Mouse (Mus musculus) olfactory bulb, adult 2 months (tissue): ENCODE measurements around the gene Ifnar2. TPM values are rescaled to one million over a fixed set of nuclear protein-coding genes. Genes with fewer than 3 reads are reported as not detected.

ENCODE experiments used
- H3K27ac ChIP-seq: fragments of 200-500 bp; 2 replicates; pipeline ENCODE4 v1.5.1; 2012; ENCODE audit warnings: low read depth, low read length; ENCODE audit not compliant: insufficient read depth
- H3K4me1 ChIP-seq: fragments of 200-500 bp; 2 replicates; pipeline ENCODE4 v1.6.1; 2012; ENCODE audit warnings: low read length; ENCODE audit not compliant: control insufficient read depth, insufficient read depth
- H3K4me3 ChIP-seq: fragments of 200-500 bp; 2 replicates; pipeline ENCODE4 v1.5.1; 2012; ENCODE audit warnings: mild to moderate bottlenecking, low read depth, low read length, moderate library complexity; ENCODE audit not compliant: insufficient read depth
- CTCF ChIP-seq: fragments of 200-500 bp; IDR thresholded peaks from 2 replicates; pipeline ENCODE4 v1.5.1; 2012; ENCODE audit warnings: low read depth, mild to moderate bottlenecking, low read length, moderate library complexity; ENCODE audit not compliant: insufficient read depth
- POLR2A ChIP-seq: fragments of 200-500 bp; IDR thresholded peaks from 2 replicates; pipeline ENCODE4 v1.6.1; 2012; ENCODE audit warnings: mild to moderate bottlenecking, low read depth, low read length, moderate library complexity; ENCODE audit not compliant: insufficient read depth
- WGBS: fragments of 180-500 bp; shearing (Covaris S2); methylation state at CpG from one replicate; pipeline ENCODE4 v1.1.7; 2018; 5-methylcytosine and 5-hydroxymethylcytosine counted together
- polyA plus RNA-seq: library from polyadenylated mRNA; stranded (reverse); fragments of >200 nt; gene quantifications from 2 replicates; pipeline ENCODE4 v1.2.4, GENCODE M21; 2012; ENCODE audit warnings: low replicate concordance; ENCODE audit not compliant: missing spikeins, insufficient read depth, insufficient read length

The Ifnar2 gene
- polyA plus RNA-seq, 1 experiment = not detected

DNA sequence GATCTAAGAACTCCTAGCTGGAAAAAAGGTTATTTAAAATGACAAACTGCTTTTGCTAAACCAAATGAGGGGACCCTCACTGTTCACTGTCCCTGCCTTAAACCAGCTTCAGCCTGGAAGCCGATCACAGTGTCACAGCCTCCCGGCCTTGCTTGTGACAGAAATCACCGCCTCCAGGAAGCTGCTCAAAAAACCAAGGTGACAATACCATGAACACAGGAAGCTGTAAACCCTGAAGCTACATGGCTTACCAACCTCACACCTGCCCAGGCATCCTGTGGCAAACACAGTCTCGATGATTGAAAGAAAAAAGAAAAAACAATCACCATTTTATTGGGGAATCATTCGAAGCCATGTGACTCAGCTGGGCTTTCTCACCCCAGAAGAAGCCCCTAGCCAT is 73.0 kb downstream of the Ifnar2 start:
- H3K4me1 ChIP-seq = peaks cover 8% of the 10 kb centered on the region; the same call in 1 of the 2 replicates
- TF ChIP-seq CTCF (no peak), POLR2A (no peak)
- 89% methylated on average over 5 of the region's 5 CpGs for WGBS
- no peak overlapping the region for H3K4me3 ChIP-seq
- H3K27ac ChIP-seq = no peak overlapping the region

GRCm38 (mm10) chr16:91446778-91447511 is 74.4 kb downstream of the Ifnar2 start:
- 73% methylated on average over 8 of the region's 8 CpGs for WGBS
- no peak overlapping the region for H3K27ac ChIP-seq
- no peak overlapping the region for H3K4me3 ChIP-seq

GRCm38 (mm10) chr16:91447512-91447900 is 74.9 kb downstream of the Ifnar2 start:
- TF ChIP-seq CTCF (no peak), POLR2A (no peak)
- H3K4me1 ChIP-seq = peaks cover 6% of the 10 kb centered on the region; the same call in 1 of the 2 replicates
- WGBS = 60% methylated on average over 6 of the region's 6 CpGs
- H3K27ac ChIP-seq = no peak overlapping the region
- no peak overlapping the region for H3K4me3 ChIP-seq

More at GRCm38 (mm10) chr16:91446778-91447511, 74.4 kb downstream of the Ifnar2 start:
- TF ChIP-seq POLR2A (no peak), CTCF (no peak)
- H3K4me1 ChIP-seq = peaks cover 8% of the 10 kb centered on the region; the same call in 1 of the 2 replicates

DNA sequence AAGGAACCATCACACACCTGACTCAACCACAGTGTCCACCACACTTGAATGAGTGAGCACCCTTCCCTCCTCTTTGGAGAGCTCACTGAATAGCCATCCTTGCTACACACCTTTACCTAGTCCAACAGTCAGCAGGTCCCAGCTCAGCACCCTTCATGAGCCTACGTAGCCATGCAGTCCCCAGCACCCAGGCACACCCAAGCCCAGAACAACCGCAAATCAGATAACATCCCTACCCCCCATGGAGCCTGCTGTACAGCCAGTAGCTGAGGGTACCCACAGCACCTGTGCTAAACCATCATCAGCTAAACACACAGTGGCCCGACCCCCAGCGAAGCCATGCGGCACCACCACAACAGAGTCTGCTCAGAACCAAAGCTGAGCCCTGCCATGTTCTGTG is 75.5 kb downstream of the Ifnar2 start:
- WGBS = 98% methylated on average over 5 of the region's 5 CpGs
- no peak for TF ChIP-seq POLR2A
- TF ChIP-seq CTCF = no peak
- H3K4me3 ChIP-seq = no peak overlapping the region
- H3K27ac ChIP-seq = no peak overlapping the region
- H3K4me1 ChIP-seq = peaks cover under 1% of the 10 kb centered on the region; the same call in 1 of the 2 replicates

- WGBS = 88% methylated on average over 7 of the region's 7 CpGs
- no peak overlapping the region for H3K27ac ChIP-seq
- no peaks in the 10 kb centered on the region for H3K4me1 ChIP-seq
- no peak overlapping the region for H3K4me3 ChIP-seq
- TF ChIP-seq POLR2A = no peak
- TF ChIP-seq CTCF = no peak
These were observed 76.3 kb downstream of the Ifnar2 start for GRCm38 (mm10) chr16:91448895-91449294.

GRCm38 (mm10) chr16:91450137-91451064 is 77.8 kb downstream of the Ifnar2 start:
- TF ChIP-seq CTCF = no peak
- TF ChIP-seq POLR2A = no peak
- Histone ChIP-seq H3K4me1 (no peaks in the 10 kb centered on the region), H3K4me3 (no peak overlapping the region), H3K27ac (no peak overlapping the region)
- 88% methylated on average over 12 of the region's 12 CpGs for WGBS

GRCm38 (mm10) chr16:91451949-91452348 is 79.4 kb downstream of the Ifnar2 start:
- no peak overlapping the region for H3K27ac ChIP-seq
- no peak overlapping the region for H3K4me3 ChIP-seq
- TF ChIP-seq CTCF (no peak), POLR2A (no peak)
- no peaks in the 10 kb centered on the region for H3K4me1 ChIP-seq
- 80% methylated on average over 2 of the region's 2 CpGs for WGBS

- TF ChIP-seq CTCF = no peak
- TF ChIP-seq POLR2A = no peak
- WGBS = 59% methylated on average over 6 of the region's 6 CpGs
- Histone ChIP-seq H3K4me3 (no peak overlapping the region), H3K4me1 (no peaks in the 10 kb centered on the region), H3K27ac (no peak overlapping the region)
These were observed 79.8 kb downstream of the Ifnar2 start for GRCm38 (mm10) chr16:91452363-91452896.

Other genes with a start within 250 kb of the Ifnar2 start
- gene Olig2, start 147.3 kb upstream of the Ifnar2 start, polyA plus RNA-seq = not detected in 2 replicates
- gene Olig1, start 103.0 kb upstream of the Ifnar2 start, polyA plus RNA-seq = not detected in 2 replicates
- not detected in 2 replicates for gene Gm21970, start 18.9 kb downstream of the Ifnar2 start, polyA plus RNA-seq
- gene Il10rb, start 33.4 kb downstream of the Ifnar2 start, polyA plus RNA-seq = not detected in 2 replicates
- gene Ifnar1, start 112.5 kb downstream of the Ifnar2 start, polyA plus RNA-seq = not detected in 2 replicates
- gene Ifngr2, start 174.3 kb downstream of the Ifnar2 start, polyA plus RNA-seq = not detected in 2 replicates
- not detected in 2 replicates for gene Tmem50b, start 225.0 kb downstream of the Ifnar2 start, polyA plus RNA-seq
- not detected in 2 replicates for gene Dnajc28, start 246.2 kb downstream of the Ifnar2 start, polyA plus RNA-seq